Mouse (Mus musculus): ENCODE measurements around the gene Slco2a1. TPM values are rescaled to one million over a fixed set of nuclear protein-coding genes. Genes with fewer than 3 reads are reported as not detected.

Gene Slco2a1
- polyA plus RNA-seq, 2 experiments, result 5.1 to 7.2 TPM

GRCm38 (mm10) chr9:102982376-102982775 is 6.1 kb upstream of the Slco2a1 start:
- no peak overlapping the region for H3K4me2 ChIP-seq (replicated peaks; ENCODE audit: low read depth, low read length, severe bottlenecking)
- TF ChIP-seq POLR2A (IDR thresholded peaks at IDR 0.05; ENCODE audit: borderline replicate concordance, extremely low read depth, insufficient read depth, insufficient read length), result no peak
- WGBS, result 47% methylated on average over 3 of the region's 3 CpGs

GRCm38 (mm10) chr9:102985111-102985510 is 3.4 kb upstream of the Slco2a1 start:
- Histone ChIP-seq H3K27me3 (ENCODE audit: control insufficient read depth, insufficient read depth, low read length) (no peaks in the 10 kb centered on the region), H3K9ac (ENCODE audit: low read depth, low read length, severe bottlenecking) (no peak overlapping the region), H3K4me1 (ENCODE audit: control insufficient read depth, insufficient read depth, low read length) (no peaks in the 10 kb centered on the region), H3K36me3 (ENCODE audit: control insufficient read depth, insufficient read depth, low read length) (no peaks in the 10 kb centered on the region), H3K4me3 (replicated peaks; ENCODE audit: low read length) (no peak overlapping the region), H3K27ac (replicated peaks; ENCODE audit: low read depth, low read length) (no peak overlapping the region), H3K9me3 (ENCODE audit: control insufficient read depth, low read length) (no peaks in the 10 kb centered on the region), H3K4me2 (replicated peaks; ENCODE audit: low read depth, low read length, severe bottlenecking) (no peak overlapping the region)
- no peak for TF ChIP-seq POLR2A (IDR thresholded peaks at IDR 0.05; ENCODE audit: borderline replicate concordance, extremely low read depth, insufficient read depth, insufficient read length)
- no peak for ATAC-seq (ENCODE audit: low FRiP score, low read depth)
- no peak for DNase-seq (ENCODE audit: low spot score)
- WGBS, result 90% methylated on average over 1 of the region's 1 CpGs

More at GRCm38 (mm10) chr9:102982376-102982775, 6.1 kb upstream of the Slco2a1 start:
- Histone ChIP-seq H3K9me3 (ENCODE audit: control insufficient read depth, low read length) (no peaks in the 10 kb centered on the region), H3K27me3 (ENCODE audit: control insufficient read depth, insufficient read depth, low read length) (no peaks in the 10 kb centered on the region), H3K4me3 (replicated peaks; ENCODE audit: low read length) (no peak overlapping the region), H3K27ac (replicated peaks; ENCODE audit: low read depth, low read length) (no peak overlapping the region), H3K4me1 (ENCODE audit: control insufficient read depth, insufficient read depth, low read length) (peaks cover 21% of the 10 kb centered on the region), H3K9ac (ENCODE audit: low read depth, low read length, severe bottlenecking) (no peak overlapping the region), H3K36me3 (ENCODE audit: control insufficient read depth, insufficient read depth, low read length) (no peaks in the 10 kb centered on the region)
- ATAC-seq (ENCODE audit: low FRiP score, low read depth) (no peak), DNase-seq (ENCODE audit: low spot score) (no peak)

DNA sequence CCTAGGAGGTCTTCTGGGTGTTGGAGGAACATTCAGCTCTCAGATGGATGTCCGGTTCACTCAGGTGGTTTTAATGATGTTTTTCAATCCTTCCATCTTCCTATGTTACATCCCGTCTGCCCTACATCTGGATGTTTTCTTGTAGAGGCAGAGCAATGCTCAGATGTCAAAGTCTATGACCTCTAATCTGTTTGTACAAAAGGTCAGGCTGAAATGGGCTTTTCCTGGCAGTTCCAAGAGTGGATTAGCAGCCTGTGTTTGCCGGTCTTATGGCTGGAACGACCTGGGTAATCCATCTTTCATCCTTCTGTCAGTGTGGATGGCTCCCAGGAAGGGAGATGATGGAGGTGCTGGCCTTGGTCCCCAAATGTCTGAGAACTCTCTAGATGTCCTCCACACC is 2.6 kb upstream of the Slco2a1 start:
- no peak overlapping the region for H3K9ac ChIP-seq (ENCODE audit: low read depth, low read length, severe bottlenecking)
- ATAC-seq (ENCODE audit: low FRiP score, low read depth) (no peak), DNase-seq (ENCODE audit: low spot score) (no peak)
- no peaks in the 10 kb centered on the region for H3K36me3 ChIP-seq (ENCODE audit: control insufficient read depth, insufficient read depth, low read length)
- H3K4me2 ChIP-seq (replicated peaks; ENCODE audit: low read depth, low read length, severe bottlenecking), result no peak overlapping the region
- TF ChIP-seq POLR2A (IDR thresholded peaks at IDR 0.05; ENCODE audit: borderline replicate concordance, extremely low read depth, insufficient read depth, insufficient read length), result no peak
- no peaks in the 10 kb centered on the region for H3K9me3 ChIP-seq (ENCODE audit: control insufficient read depth, low read length)
- WGBS, result 24% methylated on average over 4 of the region's 4 CpGs
- no peak overlapping the region for H3K27ac ChIP-seq (replicated peaks; ENCODE audit: low read depth, low read length)
- H3K27me3 ChIP-seq (ENCODE audit: control insufficient read depth, insufficient read depth, low read length), result no peaks in the 10 kb centered on the region
- no peak overlapping the region for H3K4me3 ChIP-seq (replicated peaks; ENCODE audit: low read length)
- H3K4me1 ChIP-seq (ENCODE audit: control insufficient read depth, insufficient read depth, low read length), result no peaks in the 10 kb centered on the region

DNA sequence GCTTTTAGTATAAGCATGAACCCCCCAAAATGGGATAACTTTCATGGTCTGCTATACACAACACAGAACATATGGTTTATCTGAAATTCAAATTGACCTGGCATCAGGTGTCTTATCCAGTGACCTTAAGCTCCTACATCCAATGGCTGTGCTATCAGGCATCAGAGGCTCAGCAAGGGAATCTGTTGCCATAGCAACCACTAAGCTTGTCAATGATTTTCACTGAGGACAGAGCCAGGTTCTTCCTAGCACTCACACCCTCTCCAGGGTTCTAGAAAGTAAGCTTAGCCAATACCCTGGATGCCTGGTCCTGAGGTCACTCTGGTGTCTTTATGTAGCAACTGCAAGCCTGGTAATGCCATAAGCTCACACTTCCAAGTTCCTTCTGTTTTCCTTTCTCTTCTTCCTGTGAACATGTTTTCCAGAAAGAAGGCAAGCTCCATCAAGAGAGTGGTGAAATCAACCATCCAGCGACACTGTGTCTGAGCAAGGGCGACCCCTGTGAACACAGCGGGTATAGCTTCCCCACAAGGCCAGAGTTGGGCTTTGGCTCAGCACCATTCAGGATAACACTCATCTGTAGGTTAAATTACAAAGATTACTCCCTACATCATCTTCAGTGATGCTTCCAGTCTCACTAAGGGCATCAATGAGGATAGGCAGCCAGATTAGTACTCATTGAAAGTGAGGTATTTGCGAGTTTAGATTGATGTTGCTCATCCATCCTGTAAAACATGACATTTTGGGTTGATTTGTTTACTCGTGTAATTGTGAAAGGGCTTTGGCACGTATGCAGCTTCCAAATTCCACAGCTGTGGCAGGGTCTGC is 2.0 kb downstream of the Slco2a1 start:
- DNase-seq (ENCODE audit: low spot score) (no peak), ATAC-seq (ENCODE audit: low FRiP score, low read depth) (no peak)
- Histone ChIP-seq H3K9ac (ENCODE audit: low read depth, low read length, severe bottlenecking) (no peak overlapping the region), H3K9me3 (ENCODE audit: control insufficient read depth, low read length) (no peaks in the 10 kb centered on the region), H3K4me3 (replicated peaks; ENCODE audit: low read length) (no peak overlapping the region), H3K27ac (replicated peaks; ENCODE audit: low read depth, low read length) (no peak overlapping the region), H3K4me1 (ENCODE audit: control insufficient read depth, insufficient read depth, low read length) (peaks cover 5% of the 10 kb centered on the region; the same call in 1 of the 2 replicates), H3K36me3 (ENCODE audit: control insufficient read depth, insufficient read depth, low read length) (no peaks in the 10 kb centered on the region), H3K4me2 (replicated peaks; ENCODE audit: low read depth, low read length, severe bottlenecking) (no peak overlapping the region), H3K27me3 (ENCODE audit: control insufficient read depth, insufficient read depth, low read length) (no peaks in the 10 kb centered on the region)
- no peak for TF ChIP-seq POLR2A (IDR thresholded peaks at IDR 0.05; ENCODE audit: borderline replicate concordance, extremely low read depth, insufficient read depth, insufficient read length)
- WGBS, result 40% methylated on average over 6 of the region's 6 CpGs

DNA sequence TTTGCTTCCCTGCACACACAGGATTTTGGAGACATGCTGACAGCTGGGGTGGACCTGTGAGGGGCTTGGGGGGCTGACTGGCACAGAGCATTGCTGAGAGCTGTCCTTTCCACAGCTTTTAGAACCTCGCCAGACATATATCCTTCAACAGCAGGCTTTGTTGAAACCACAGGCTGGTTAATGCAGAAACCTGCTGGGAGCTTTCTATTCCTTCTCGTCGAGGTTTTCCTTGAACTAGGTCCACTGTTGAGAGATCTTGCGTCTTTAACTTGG is 2.6 kb downstream of the Slco2a1 start:
- H3K4me2 ChIP-seq (replicated peaks; ENCODE audit: low read depth, low read length, severe bottlenecking), result no peak overlapping the region
- no peaks in the 10 kb centered on the region for H3K36me3 ChIP-seq (ENCODE audit: control insufficient read depth, insufficient read depth, low read length)
- H3K27me3 ChIP-seq (ENCODE audit: control insufficient read depth, insufficient read depth, low read length), result no peaks in the 10 kb centered on the region
- no peak overlapping the region for H3K9ac ChIP-seq (ENCODE audit: low read depth, low read length, severe bottlenecking)
- no peak overlapping the region for H3K4me3 ChIP-seq (replicated peaks; ENCODE audit: low read length)
- no peak for TF ChIP-seq POLR2A (IDR thresholded peaks at IDR 0.05; ENCODE audit: borderline replicate concordance, extremely low read depth, insufficient read depth, insufficient read length)
- ATAC-seq (ENCODE audit: low FRiP score, low read depth) (no peak), DNase-seq (ENCODE audit: low spot score) (no peak)
- no peak overlapping the region for H3K27ac ChIP-seq (replicated peaks; ENCODE audit: low read depth, low read length)
- 69% methylated on average over 4 of the region's 4 CpGs for WGBS
- H3K9me3 ChIP-seq (ENCODE audit: control insufficient read depth, low read length), result no peaks in the 10 kb centered on the region
- H3K4me1 ChIP-seq (ENCODE audit: control insufficient read depth, insufficient read depth, low read length), result peaks cover 5% of the 10 kb centered on the region; the same call in 1 of the 2 replicates
